Mouse (Mus musculus) lung, embryonic 16.5 days (tissue): ENCODE measurements around the gene Nr4a3. TPM values are rescaled to one million over a fixed set of nuclear protein-coding genes. Genes with fewer than 3 reads are reported as not detected.

Experiments
- ATAC-seq: fragments of 200-750 bp; cut with Nextera tagmentation; 2 replicates; pipeline ENCODE4 v1.8.0; 2017; ENCODE audit warnings: low read depth, mild to moderate bottlenecking, moderate library complexity
- H3K27ac ChIP-seq: fragments of 300-500 bp; sonication (generic); 2 replicates; pipeline ENCODE4 v1.5.1; 2014; ENCODE audit warnings: mild to moderate bottlenecking, control low read depth, low read length
- H3K27me3 ChIP-seq: fragments of 300-500 bp; sonication (generic); 2 replicates; pipeline ENCODE4 v1.6.1; 2014; ENCODE audit warnings: low read depth, low read length, mixed read lengths; ENCODE audit not compliant: control insufficient read depth, insufficient read depth
- H3K36me3 ChIP-seq: fragments of 300-500 bp; sonication (generic); 2 replicates; pipeline ENCODE4 v1.6.1; 2014; ENCODE audit warnings: low read length; ENCODE audit not compliant: control insufficient read depth, insufficient read depth
- H3K4me1 ChIP-seq: fragments of 300-500 bp; sonication (generic); replicated peaks from 2 replicates; pipeline ENCODE4 v1.6.1; 2014; ENCODE audit warnings: low read length, mixed read lengths; ENCODE audit not compliant: control insufficient read depth, insufficient read depth
- H3K4me2 ChIP-seq: fragments of 300-500 bp; sonication (generic); 2 replicates; pipeline ENCODE4 v1.6.1; 2014; ENCODE audit warnings: low read depth, low read length, control low read depth
- H3K4me3 ChIP-seq: fragments of 300-500 bp; sonication (generic); 2 replicates; pipeline ENCODE4 v1.5.1; 2014; ENCODE audit warnings: mild to moderate bottlenecking, low read length, control low read depth
- H3K9ac ChIP-seq: fragments of 300-500 bp; sonication (generic); 2 replicates; pipeline ENCODE4 v1.6.1; 2014; ENCODE audit warnings: low read length, control low read depth
- H3K9me3 ChIP-seq: fragments of 300-500 bp; sonication (generic); 2 replicates; pipeline ENCODE4 v1.6.1; 2016; ENCODE audit warnings: low read length; ENCODE audit not compliant: control insufficient read depth
- WGBS: fragments of 180-500 bp; shearing (Covaris S2); extraction: QIAGEN DNeasy Blood & Tissue Kit; methylation state at CpG from one replicate; pipeline ENCODE4 v1.1.7; 2014; 5-methylcytosine and 5-hydroxymethylcytosine counted together
- polyA plus RNA-seq: library from polyadenylated mRNA; unstranded; fragments of >200 nt; fragmentation: Nextera tagmentation; extraction: Ambion mirVana; gene quantifications from 2 replicates; pipeline ENCODE4 v1.2.1, GENCODE M21; 2015

Gene Nr4a3
- polyA plus RNA-seq, result 0.08 and 0.11 TPM in 2 replicates

DNA sequence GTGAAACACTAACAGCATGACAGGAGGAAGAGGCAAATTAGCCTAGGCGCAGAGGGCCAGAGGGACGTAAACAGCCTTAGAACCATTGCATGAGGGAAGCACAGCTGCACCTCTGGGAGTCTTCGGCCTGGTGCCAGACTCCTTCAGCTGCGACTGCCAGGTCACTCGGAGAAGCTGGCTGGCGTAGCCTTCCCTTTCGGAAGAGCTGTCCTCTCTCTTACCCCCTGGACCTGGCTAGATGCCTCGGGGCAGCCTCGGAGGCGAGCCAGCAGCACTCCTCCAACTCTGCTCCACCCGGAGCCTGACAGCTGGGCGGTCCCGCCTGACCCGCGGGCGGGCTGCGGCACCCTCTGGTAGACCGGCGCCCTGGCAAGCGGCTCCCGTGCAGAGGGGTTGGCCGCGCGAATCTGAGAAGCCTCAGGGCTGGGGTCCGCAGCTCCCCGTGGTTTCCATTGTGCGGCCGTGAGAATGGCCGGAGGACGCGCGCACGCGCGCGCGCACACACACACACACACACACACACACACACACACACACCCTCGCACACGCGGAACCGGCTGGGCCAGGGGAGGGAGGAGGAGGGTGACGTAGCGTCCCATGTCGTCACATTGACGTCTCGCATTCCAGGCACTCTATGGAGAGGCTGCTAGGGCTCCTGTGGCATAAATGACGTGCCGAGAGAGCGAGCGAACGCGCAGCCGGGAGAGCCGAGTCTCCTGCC, at the start of gene Nr4a3:
TSS of gene Nr4a3 (plus strand) at position 663 of the 721 bp plus-strand sequence.
- Histone ChIP-seq H3K27me3 (peaks cover 38% of the 10 kb centered on the region), H3K9me3 (no peaks in the 10 kb centered on the region), H3K4me3 (peak within 1 kb of the TSS; percentile 67), H3K27ac (peak within 1 kb of the TSS; percentile 85), H3K36me3 (no peaks in the 10 kb centered on the region), H3K4me2 (peak within 1 kb of the TSS; percentile 100), H3K9ac (peak within 1 kb of the TSS; percentile 73), H3K4me1 (peaks cover 39% of the 10 kb centered on the region)
- WGBS, result under 1% methylated on average over 38 of the region's 54 CpGs
- ATAC-seq, result peak; percentile 72

GRCm38 (mm10) chr4:48002969-48003368, 42.0 kb upstream of the Nr4a3 start:
- 75% methylated on average over 4 of the region's 4 CpGs for WGBS
- no peak for ATAC-seq

DNA sequence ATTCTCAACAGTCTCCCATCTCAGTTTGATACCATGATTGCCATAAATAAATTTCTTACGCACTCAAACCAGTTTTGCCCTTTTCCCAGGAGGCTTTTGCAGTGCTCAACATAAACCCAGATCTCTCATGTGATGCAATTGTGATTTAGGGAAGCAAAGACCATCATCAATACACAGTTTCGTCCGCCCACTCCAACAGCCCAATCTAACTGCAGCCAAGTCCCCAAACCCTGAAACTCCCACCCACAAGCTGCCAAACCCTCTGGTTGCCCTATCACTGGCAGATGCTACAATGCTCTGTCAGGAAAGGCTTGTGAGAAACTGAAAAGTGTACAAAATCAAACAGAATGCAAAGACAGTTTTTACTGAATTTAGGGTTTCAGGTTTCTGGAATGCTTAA, 41.5 kb upstream of the Nr4a3 start:
- Histone ChIP-seq H3K9me3 (no peaks in the 10 kb centered on the region), H3K9ac (no peak overlapping the region), H3K4me2 (no peak overlapping the region), H3K36me3 (no peaks in the 10 kb centered on the region), H3K4me1 (no peaks in the 10 kb centered on the region), H3K27ac (no peak overlapping the region), H3K27me3 (no peaks in the 10 kb centered on the region), H3K4me3 (no peak overlapping the region)
- ATAC-seq, result no peak
- 90% methylated on average over 3 of the region's 3 CpGs for WGBS

More at GRCm38 (mm10) chr4:48002969-48003368, 42.0 kb upstream of the Nr4a3 start:
- H3K4me2 ChIP-seq, result no peak overlapping the region
- H3K36me3 ChIP-seq, result no peaks in the 10 kb centered on the region
- no peaks in the 10 kb centered on the region for H3K9me3 ChIP-seq
- H3K4me3 ChIP-seq, result no peak overlapping the region
- H3K4me1 ChIP-seq, result no peaks in the 10 kb centered on the region
- no peaks in the 10 kb centered on the region for H3K27me3 ChIP-seq
- no peak overlapping the region for H3K9ac ChIP-seq
- H3K27ac ChIP-seq, result no peak overlapping the region

DNA sequence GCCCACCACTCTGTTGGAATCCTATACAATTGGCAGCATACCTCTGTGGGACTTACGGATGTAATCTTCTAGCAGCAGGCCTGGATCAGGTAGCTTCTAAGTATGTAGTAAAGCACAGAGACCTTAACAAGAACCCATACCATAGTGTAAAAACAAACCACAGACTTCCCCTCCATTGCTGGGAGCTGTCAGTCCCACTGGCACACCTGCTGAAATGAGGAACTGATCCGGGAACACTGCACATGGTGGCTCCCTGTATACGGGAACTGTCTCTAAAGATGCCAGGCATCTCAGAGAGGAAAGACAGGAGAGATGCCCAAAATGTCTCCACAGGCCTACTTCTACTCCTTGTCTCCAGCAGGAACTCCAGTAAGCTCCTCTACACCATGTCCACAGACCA, 38.6 kb upstream of the Nr4a3 start:
- H3K4me2 ChIP-seq, result no peak overlapping the region
- no peaks in the 10 kb centered on the region for H3K4me1 ChIP-seq
- H3K4me3 ChIP-seq, result no peak overlapping the region
- H3K9me3 ChIP-seq, result no peaks in the 10 kb centered on the region
- ATAC-seq, result no peak
- H3K27ac ChIP-seq, result no peak overlapping the region
- H3K36me3 ChIP-seq, result no peaks in the 10 kb centered on the region
- H3K27me3 ChIP-seq, result no peaks in the 10 kb centered on the region
- H3K9ac ChIP-seq, result no peak overlapping the region
- WGBS, result 83% methylated on average over 3 of the region's 3 CpGs

- no peak overlapping the region for H3K9ac ChIP-seq
- ATAC-seq, result no peak
- WGBS, result 66% methylated on average over 3 of the region's 3 CpGs
- no peak overlapping the region for H3K27ac ChIP-seq
- H3K36me3 ChIP-seq, result no peaks in the 10 kb centered on the region
- no peak overlapping the region for H3K4me2 ChIP-seq
- H3K27me3 ChIP-seq, result no peaks in the 10 kb centered on the region
- H3K9me3 ChIP-seq, result no peaks in the 10 kb centered on the region
- no peaks in the 10 kb centered on the region for H3K4me1 ChIP-seq
- no peak overlapping the region for H3K4me3 ChIP-seq
Measured at GRCm38 (mm10) chr4:48012209-48012608, 32.7 kb upstream of the Nr4a3 start.

DNA sequence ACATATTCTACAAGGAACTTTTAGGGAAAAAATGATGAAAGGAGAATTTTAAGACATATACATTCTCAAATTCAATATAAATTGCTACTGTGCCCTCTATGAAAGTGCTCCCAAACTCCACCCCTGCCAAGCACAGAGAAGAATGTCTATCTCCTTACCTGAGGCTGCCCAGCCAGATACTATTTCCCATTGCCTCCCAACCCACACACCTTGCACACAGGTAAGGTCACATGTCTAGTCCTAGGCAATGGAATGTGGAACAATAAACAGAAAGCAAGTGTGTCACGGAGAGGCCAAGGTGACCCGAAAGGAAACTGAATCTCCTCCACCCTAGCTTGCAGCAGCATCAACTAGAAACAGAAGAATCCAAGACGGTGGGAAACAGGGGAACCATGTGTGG, 22.0 kb upstream of the Nr4a3 start:
- ATAC-seq, result no peak
- Histone ChIP-seq H3K9ac (no peak overlapping the region), H3K4me2 (no peak overlapping the region), H3K27ac (no peak overlapping the region), H3K4me1 (no peaks in the 10 kb centered on the region), H3K4me3 (no peak overlapping the region), H3K36me3 (no peaks in the 10 kb centered on the region), H3K9me3 (no peaks in the 10 kb centered on the region), H3K27me3 (no peaks in the 10 kb centered on the region)
- 44% methylated on average over 3 of the region's 3 CpGs for WGBS

- H3K27ac ChIP-seq, result no peak overlapping the region
- H3K27me3 ChIP-seq, result no peaks in the 10 kb centered on the region
- no peak overlapping the region for H3K9ac ChIP-seq
- H3K4me3 ChIP-seq, result no peak overlapping the region
- H3K4me2 ChIP-seq, result no peak overlapping the region
- no peaks in the 10 kb centered on the region for H3K36me3 ChIP-seq
- H3K9me3 ChIP-seq, result no peaks in the 10 kb centered on the region
- 65% methylated on average over 24 of the region's 24 CpGs for WGBS
- H3K4me1 ChIP-seq, result no peaks in the 10 kb centered on the region
- no peak for ATAC-seq
Measured at GRCm38 (mm10) chr4:48029652-48030051, 15.3 kb upstream of the Nr4a3 start.

- Histone ChIP-seq H3K27me3 (no peaks in the 10 kb centered on the region), H3K4me1 (no peaks in the 10 kb centered on the region), H3K4me2 (no peak overlapping the region), H3K9ac (no peak overlapping the region), H3K36me3 (no peaks in the 10 kb centered on the region), H3K4me3 (no peak overlapping the region), H3K9me3 (no peaks in the 10 kb centered on the region), H3K27ac (no peak overlapping the region)
- 61% methylated on average over 9 of the region's 9 CpGs for whole genome bisulfite sequencing
- ATAC-seq, result no peak
Measured at GRCm38 (mm10) chr4:48034287-48034686, 10.7 kb upstream of the Nr4a3 start.

DNA sequence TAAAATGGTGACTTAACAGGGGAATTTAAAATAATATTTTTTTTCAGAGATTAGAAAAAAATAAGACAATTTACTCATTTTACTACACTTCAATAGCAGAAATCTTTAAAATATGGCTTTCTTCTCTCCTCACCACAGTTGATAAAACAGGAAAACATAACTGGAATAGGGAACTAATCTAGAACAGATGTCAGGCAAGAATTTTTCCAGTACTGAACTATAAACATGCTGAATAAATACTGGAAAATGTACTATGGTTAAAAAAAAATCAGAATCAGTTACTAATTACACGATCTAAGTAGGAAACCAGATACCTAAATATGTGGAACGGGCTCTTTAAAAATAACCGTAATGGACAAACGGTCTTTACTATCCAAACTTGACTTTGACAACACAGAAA, 7.3 kb upstream of the Nr4a3 start:
- Histone ChIP-seq H3K27me3 (no peaks in the 10 kb centered on the region), H3K4me1 (0 out of 2 replicates have a peak, but pooled peaks cover 5% of the 10 kb centered on the region), H3K4me2 (no peak overlapping the region), H3K27ac (no peak overlapping the region), H3K36me3 (no peaks in the 10 kb centered on the region), H3K9me3 (no peaks in the 10 kb centered on the region), H3K4me3 (no peak overlapping the region), H3K9ac (no peak overlapping the region)
- no peak for ATAC-seq
- WGBS, result 56% methylated on average over 4 of the region's 4 CpGs
